Mouse (Mus musculus): ENCODE measurements around the gene Wdtc1.

GRCm38 (mm10) chr4:133371621-133372277, 18.5 kb upstream of the Wdtc1 start:
- no peak for TF ChIP-seq MAFK (IDR thresholded peaks at IDR 0.05; ENCODE audit: insufficient read depth, low read depth, low read length)
- no peak for TF ChIP-seq ZC3H11A (IDR thresholded peaks at IDR 0.05; ENCODE audit: borderline replicate concordance, low read depth, low read length)
- no peak for TF ChIP-seq CHD2 (IDR thresholded peaks at IDR 0.05; ENCODE audit: low read depth, low read length)
- TF ChIP-seq HCFC1 (IDR thresholded peaks at IDR 0.05; ENCODE audit: borderline replicate concordance, insufficient read depth, low read length), result no peak
